Mouse (Mus musculus) monocyte, adult 2 months (primary cell): ENCODE results near the gene Fyco1.
A peak's percentile ranks its signal among the peaks of the same experiment; 100 is the strongest.
"Not testable (repeated sequence)": the region's sequence is repeated elsewhere in the genome, so short reads cannot be mapped to it uniquely, and the experiment has no call there.

Experiments
- DNase-seq, 2 experiments: peaks; one replicate each; pipeline ENCODE4 v3.0.0; 2022; ENCODE audit warnings: low spot score in 2 of 2, low read depth in 1 of 2

Fyco1 gene

DNA sequence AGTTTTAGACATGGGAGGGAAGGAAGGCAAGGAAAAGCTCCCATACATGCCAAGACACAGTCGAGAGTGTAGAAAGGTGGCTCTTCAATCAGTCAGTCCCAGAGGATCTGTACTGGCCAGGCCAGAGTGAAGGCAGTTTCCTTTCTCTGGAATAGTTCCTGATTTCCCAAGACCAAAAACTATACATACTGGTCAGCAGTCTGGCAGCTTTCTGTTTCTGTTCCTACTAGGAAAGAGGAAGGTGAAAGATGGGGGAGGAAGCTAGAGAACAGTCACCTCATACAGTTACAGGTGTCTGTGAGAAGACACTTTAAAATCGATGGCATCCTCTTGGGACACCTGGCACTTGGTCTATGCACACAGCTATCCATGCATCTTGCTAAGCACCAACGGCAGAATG lies 36.3 kb downstream of the Fyco1 start:
- peak; percentile 5 to 12 for DNase-seq

DNA sequence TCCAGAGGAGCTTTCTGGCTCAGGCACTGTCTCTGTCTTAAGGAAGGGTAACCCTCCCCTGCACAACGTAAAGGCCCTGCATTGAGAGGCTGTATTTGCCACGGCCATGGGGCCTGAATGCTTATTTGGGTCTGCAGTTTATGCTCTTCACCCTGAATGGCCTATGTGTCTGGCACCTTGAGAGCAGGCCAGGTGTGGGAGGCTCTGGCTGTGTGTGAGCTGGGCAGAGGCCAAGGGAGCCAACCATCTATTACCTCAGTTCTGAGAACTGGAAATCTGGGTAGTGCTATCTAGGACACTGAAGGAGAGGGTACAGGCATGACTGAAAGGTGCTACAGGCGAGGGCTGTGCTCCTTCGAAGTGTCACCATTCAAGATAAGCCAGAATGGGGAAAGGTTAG lies 36.9 kb downstream of the Fyco1 start:
- no peak for DNase-seq

DNA sequence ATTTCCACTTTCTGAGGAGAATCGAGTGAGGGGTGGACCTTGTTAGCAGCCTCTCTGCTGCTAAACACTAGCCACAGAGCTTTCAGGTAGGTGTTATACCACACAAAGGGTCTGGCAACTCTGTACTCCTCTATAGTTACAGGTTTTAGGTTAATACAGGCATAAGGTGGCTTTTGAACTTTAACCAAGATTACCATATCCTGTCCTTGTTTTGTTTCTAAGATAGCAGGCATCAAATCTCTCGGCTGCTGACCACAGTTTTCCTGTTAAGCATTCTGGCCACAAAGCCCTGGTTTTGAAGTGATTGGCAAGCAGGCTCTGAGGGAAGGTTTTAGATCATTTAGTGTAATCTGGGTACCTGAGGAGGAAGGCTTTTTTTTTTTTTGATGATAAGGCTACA lies 37.4 kb downstream of the Fyco1 start:
- no peak for DNase-seq

DNA sequence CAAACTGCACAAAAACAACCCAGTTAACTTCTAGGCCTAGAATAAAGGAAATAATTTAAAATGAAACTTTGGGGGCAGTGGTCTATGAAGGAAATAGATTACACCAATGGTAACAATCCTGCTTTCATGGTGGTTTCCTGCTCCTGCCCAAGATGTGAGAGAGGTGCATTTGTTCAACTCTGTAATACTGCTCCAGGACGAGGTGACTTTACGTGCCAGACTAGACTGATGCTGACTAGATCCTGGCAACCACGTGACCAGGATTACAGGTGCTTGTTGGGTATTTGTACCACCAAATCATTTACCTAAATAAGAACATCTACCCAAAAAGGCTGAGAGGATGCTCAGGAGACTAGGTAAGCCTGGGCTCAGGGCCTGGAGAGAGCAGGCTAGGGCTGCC lies 39.9 kb downstream of the Fyco1 start:
- DNase-seq = no peak

DNA sequence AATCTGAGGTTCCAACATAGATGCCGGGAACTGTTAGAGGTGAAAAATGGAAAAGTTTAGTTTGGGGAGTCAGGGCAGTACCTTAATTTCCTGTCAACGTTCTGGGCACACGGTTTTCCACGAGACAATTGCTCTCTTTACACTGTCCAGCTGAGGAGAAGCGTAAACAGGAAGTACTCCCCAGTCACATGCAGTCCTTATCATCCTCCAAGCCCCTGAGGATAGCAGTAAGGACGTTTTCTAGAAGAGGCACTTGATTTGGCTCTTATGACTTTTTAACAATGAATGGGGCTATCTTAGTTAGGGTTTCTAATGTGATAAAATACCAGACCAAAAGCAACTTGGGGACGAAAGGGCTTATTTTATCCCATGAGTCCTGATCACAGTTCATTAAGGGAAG lies 43.1 kb downstream of the Fyco1 start:
- DNase-seq = no peak

DNA sequence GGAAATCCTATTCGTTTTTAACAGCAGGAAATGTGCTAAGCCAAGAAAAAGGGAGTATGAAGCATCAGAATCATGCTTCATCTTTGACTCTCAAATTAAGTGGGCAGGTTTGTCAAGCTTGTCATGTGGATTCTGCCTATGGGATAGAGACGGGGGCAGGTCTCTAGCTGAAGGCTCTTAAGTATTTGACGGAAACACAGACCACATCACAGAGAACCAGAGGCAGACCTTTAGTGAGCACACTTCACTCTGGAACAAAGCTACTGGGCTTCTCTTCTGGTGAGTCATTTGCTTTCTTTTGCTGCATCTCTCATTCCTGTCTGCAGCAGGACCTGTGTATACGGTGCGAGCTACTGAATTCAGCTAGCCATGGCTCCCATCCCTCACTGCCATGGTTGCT lies 45.4 kb downstream of the Fyco1 start, which contains the start of gene Cxcr6:
TSS of gene Cxcr6 (plus strand) at position 209 of the 400 bp plus-strand sequence.
- no peak for DNase-seq

DNA sequence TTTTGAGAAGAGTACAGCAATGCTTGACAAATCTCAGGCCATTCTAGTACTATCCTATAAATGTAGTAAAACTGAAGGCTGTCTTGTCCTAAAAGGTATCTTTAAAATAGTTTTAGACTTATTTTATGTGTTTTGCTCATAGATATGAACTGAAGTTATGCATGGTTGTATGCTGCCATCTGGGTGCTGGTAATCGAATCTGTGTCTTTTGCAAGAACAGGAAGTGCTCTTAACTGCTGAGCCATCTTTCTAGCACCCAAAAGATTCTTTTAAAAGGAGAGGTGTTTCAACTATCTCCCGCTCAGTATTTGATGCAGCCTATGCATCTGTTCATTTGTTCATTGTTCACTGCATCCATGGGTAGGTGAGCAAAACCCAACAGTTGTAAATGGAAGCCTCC lies 46.5 kb downstream of the Fyco1 start:
- DNase-seq = no peak

DNA sequence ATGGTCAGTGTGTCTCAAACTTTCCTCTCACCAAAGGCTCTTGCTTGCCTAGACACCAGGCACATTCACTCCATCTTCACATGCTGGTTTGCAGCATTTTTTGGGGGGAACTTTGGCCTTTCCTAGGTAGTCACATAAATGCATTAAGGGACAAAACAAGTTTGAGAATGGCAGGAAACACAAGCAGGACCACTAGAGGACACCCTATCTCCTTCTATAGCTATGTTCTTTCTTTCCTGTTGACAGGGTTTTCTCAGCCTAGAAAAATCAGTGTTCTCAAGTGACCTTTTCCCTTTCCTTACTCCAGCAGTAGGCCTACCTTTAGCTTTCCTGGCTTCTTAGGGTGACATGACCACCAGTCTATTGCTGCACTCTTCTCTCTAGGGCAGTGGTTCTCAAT lies 48.8 kb downstream of the Fyco1 start:
- DNase-seq = no peak

DNA sequence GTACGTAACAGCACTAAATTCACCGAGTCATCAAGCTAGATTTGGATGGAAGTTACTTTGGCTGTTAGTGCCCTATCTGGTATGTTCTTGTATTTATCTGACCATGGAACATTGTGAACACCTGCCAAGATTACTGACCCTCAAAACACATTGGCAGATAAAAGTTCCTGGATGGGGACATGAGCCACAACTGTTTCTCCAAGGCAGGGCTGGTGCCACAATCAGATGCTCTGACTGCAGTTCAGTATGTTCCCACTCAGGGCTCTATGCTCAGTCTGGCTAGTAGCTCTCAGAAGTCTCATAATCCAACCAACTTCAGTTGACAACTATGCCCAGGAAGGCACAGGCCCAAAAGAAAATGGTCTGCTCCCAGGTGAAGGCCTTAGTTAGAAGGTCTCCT lies 49.3 kb downstream of the Fyco1 start:
- no peak for DNase-seq

DNA sequence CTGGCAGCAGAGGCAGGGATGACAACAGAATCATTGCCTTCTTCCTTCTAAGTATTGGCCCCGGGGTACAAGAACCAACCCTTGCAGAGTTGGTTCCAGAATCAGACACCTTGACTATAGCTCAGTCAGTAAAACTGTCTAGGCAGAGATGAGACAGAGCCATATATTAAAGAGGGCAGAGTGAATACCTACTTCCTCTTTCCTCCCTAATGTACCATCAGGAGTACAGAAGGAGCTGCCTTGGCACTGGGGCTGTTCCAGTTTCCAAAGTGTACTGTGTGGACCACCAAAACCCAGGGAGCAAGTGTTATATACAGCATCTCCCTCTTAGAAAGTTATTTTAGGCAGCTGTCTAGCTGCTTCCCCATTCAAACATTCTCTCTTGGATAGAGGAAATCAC lies 50.2 kb downstream of the Fyco1 start:
- no peak for DNase-seq

DNA sequence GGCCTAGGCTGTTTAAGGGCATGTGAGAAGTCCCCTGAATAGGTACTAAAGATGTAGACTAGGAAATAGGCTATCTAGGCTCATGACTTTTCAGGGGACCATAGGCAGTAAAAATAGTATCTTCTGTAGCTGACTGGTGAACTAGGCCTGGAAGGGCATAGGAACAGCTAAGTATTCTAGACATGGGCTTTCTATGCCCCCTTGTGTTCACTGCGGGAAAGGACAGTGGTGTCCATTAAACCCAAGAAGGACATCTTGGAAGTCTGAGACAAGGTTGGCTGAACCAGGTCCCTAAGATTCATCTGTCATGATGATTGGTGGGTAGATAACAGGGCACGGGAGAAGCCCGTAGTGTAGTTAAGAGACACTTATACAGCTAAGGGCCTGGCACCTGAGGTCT lies 55.5 kb downstream of the Fyco1 start:
- no peak for DNase-seq

DNA sequence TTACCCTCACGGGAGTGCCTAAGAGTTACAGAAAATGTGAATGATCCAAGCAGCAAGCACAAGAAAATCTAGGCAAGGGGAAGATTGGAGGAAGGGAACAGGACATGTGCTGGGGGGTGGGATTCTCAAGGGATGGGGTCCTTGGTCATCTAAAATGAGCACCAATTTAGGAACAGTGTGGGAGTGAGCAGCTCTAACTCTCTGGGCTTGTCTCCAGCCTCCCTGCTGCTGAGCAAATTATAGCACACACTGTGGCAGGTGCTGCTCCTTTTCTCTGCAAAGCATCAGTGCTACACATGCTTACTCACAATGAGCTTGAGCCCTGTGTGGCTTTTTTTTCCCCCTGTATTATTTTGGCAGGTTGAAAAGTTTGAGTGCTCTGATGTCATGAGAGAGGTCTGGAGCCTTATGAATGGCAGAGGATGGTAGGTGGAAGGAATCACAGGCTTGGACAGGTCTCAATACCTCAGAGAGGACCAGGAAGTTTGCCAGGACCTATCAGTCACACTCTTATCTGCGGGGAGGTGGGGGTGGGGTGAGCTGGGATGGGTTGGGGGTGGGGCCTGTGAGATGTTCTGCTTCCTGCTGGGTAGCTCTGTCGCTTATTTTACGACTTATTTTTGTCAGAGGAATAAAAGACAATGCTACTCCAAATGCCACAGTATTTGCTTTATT lies 62.7 kb downstream of the Fyco1 start:
- DNase-seq = no peak

DNA sequence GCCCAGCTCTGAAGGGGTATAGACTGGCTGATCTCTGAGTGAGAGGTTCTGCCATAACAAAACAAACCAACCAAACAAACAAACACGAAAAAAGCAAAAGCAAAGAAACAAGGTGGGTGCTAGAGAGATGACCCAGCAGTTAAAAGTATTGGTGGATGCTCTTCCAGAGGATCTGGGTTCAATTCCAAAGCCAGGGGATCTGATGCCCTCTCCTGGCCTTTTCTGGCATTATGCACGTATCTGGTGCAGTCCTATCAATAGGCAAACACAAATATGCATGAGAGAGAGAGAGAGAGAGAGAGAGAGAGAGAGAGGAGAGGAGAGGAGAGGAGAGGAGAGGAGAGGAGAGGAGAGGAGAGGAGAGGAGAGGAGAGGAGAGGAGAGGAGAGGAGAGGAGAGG lies 78.4 kb downstream of the Fyco1 start:
- not testable (repeated sequence) for DNase-seq

DNA sequence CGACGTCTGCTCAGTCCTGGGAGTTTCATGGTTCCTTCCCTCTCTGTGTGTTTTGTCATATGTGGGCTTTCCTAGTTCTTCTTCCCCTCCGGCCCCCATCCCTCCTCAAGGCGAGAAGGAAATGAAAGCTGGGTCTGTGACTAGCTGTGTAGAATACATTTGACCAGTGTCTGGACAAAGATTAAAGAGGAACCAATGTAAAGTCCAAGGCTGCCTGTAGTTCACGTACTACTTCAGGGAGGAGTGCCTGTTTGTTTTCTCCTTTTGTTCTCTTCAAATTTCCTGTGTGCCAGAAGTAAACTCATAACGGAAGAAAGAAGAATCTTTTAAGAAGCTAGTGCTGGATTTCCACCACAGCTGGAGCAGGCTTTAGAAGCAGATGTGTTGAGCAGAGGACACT lies 82.2 kb downstream of the Fyco1 start:
- DNase-seq = peak; percentile 45 to 50

DNA sequence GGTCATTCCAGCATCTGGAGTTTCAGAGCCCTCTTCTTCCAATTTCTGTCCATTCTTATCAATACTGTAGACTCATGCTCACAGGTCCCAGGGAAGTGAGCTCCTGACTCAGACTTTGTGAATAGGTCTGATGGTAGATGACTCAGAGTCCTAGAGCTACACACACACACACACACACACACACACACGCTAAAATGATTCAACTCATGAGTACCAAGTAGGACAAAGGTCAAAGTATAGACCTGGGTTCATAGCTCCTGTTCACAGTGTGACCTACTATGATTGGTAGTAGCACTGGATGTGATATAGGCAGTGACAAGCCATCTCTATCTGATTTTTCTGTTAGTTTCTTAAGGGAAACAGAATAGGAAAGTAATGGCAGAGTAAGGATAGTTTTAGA lies 83.3 kb downstream of the Fyco1 start:
- no peak for DNase-seq

DNA sequence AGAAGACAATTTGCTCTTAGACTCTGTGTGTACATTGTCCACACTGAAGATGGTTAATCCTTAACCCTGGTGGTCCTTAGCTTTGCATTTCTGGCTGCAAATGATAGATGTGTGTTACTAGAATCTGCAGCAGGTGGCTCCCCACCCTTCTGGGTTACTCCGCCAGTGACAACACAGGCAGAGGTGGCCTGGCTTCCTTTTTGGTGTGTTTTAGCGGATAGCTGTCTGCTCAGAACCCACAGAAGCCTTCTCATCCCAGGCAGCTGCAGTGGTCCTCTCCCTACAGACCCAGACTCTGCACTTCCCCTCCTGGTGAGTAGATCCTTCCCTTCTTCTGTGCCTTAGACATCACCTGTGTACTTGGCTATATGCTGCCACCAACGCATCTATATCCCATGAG lies 84.7 kb downstream of the Fyco1 start:
- no peak for DNase-seq

DNA sequence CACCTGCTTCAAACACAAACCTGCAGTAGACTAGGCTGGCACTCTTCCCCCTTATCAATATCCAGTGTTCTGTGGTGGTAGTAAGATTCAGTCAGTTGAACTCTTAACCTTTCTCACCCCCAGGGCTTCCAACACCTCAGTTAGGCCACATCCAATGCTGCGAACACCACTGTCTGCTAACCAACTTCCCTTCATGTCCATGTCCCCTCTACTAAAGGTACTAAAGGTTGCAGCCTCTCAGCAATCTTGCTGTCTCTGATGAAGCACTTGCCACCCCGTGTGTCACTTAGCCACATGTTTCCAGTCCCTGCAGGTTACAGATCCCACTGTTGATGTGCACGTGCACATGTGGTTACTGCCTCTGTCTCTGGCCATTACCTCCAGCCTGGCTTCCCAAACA lies 87.9 kb downstream of the Fyco1 start:
- DNase-seq = no peak

DNA sequence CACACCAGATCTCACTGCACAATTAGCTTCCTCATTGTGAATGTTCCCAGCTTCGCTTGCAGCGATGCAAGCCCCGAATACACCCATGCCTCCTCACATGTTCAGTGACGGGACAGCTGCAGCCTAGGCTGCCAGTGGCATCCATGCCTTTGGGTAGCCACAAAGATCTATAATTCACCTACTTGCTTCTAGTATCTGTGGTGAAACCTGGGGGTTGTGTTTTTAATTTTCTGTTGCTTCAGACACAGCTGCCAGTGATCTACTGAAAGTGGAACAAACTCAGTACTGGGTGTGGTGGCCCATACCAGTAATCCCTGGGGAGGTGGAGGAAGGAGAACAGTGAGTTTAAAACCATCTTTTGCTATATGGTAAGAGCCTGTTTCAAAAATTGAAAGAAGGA lies 88.8 kb downstream of the Fyco1 start:
- DNase-seq = peak in 1 of 2 experiments; percentile 14

DNA sequence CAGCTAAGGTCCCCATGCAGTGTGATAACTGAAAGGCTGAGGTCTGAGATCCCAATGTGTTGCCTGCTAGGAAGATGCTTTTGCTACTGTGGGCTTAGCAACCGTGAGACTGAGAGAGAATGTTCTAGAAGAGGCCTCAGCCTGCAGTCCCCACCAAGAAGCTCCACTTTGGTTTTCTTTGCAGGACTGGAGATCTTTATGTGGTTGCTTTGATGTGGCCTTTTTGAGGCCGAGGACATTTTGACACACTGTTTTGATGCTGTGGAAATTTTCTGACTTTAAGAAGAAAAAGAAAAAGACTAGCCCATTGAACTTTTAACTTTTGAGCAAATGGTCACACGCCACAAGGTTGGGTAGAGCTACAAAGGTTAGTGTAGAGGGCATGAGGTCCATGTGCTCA lies 90.9 kb downstream of the Fyco1 start:
- DNase-seq = no peak

DNA sequence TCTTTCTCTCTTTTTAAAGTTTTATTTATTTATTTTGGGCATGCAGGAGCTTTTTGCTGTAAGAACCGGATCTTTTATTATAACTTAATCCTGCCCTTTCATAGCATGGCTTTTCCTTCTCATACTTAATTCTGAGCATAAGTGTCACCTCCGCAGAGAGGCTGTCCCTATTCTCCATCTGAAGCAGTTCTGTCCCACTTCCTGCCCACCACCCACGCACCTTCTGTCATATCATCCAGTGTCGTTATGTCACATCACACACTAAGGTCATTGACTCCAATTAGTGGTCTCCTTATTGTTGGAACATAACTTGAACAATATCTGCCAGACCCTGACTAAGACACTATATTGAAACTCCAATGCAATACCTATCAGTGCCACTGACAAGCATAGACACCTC lies 93.1 kb downstream of the Fyco1 start:
- DNase-seq = no peak

DNA sequence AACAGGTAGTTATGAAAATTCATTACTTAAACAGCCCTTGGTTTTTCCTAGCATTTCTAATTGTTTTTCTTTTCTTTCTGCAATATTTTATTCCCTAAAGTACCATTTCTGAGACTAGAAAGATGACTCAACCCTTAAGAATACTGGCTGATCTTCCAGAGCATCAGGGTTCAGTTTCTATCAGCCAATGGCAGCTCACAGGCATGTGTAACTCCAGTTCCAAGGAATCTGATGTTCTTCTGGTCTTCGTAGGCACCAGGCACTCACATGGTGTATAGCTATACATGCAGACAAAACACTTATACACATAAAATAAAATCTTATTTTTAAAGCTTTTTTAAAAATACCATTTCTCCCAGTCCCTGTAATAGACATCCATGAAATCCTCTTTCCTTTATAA lies 93.5 kb downstream of the Fyco1 start:
- DNase-seq = no peak

DNA sequence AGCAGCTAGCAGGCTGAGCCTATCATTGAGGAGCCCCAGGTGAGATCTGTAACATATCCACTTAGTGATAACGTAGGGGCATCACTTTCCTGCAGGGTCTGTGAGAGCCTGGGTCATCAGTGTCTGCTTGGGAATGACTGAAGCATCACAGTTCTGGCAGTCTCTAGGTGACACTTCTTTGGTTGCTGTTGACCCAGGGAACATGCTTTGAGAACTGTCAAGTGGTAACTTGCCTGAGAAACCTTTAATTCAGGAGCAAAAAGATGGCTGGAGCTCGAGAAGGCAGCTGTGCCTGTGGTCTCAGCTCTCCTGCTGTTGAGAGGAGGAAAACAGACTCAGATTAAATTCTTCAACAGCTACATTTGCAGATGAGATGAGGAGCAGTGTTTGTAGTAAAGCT lies 94.4 kb downstream of the Fyco1 start:
- DNase-seq = no peak

DNA sequence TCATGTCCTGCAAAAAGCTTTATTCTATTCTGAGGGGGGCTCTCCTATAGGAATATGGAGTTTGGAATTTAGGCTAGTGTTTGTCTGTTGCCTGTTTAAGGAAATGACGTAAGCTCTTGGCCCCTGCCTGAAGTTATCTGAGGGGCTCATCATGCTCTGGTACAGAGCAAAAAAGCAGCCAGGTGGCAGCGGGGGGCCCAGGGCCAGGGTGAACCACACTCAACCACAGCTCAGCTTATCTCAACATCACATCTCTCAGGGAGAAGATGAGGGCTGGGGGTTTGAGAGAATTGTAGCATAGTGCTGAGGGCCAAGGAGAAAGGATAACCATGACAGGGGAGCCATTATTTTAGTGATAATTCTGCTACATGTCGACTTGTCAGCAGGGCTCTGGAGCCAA lies 94.9 kb downstream of the Fyco1 start:
- no peak for DNase-seq

DNA sequence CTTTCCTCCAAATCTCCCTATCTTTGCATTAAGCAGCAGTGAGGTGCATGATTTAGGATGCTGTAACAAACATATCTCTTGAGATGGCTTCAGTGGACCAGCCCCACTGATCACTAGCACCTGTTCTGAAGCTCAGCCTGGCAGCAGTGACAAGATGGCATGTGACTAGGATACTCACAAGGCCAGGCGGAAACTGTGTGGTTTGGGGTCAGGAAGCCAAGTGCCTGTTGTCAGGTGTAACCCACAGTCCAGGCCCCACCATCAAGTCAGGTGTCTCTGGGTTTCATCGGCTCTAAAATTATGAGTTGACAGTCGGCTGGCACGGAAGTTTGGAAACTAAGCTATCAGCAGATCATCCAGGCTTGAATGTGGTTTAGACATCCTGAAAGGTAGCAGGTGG lies 97.4 kb downstream of the Fyco1 start:
- DNase-seq = peak in 1 of 2 experiments; percentile 19
